Mouse (Mus musculus): ENCODE results near the gene Defa33. TPM values are rescaled to one million over a fixed set of nuclear protein-coding genes. Genes with fewer than 3 reads are reported as not detected.
"Not testable (repeated sequence)": the region's sequence is repeated elsewhere in the genome, so short reads cannot be mapped to it uniquely, and the experiment has no call there.

Defa33 gene
- not detected in 2 replicates for polyA plus RNA-seq (2014; fragmentation: Nextera tagmentation; extraction: Ambion mirVana)

GRCm38 (mm10) chr8:21391511-21391910 lies at the start of gene Defa33:
Defa33 (plus strand) TSS chr8:21391811.
- not testable (repeated sequence) for H3K9ac ChIP-seq (ENCODE audit: low read length); H3K27ac ChIP-seq (ENCODE audit: low read depth, low read length); ATAC-seq (replicated peaks; ENCODE audit: low FRiP score); DNase-seq (ENCODE audit: low spot score); H3K36me3 ChIP-seq (ENCODE audit: control insufficient read depth, insufficient read depth, low read length); H3K4me2 ChIP-seq (ENCODE audit: low read depth, low read length, severe bottlenecking); H3K27me3 ChIP-seq (ENCODE audit: control insufficient read depth, insufficient read depth, low read length); H3K9me3 ChIP-seq (ENCODE audit: control insufficient read depth, low read length); H3K4me1 ChIP-seq (replicated peaks; ENCODE audit: control insufficient read depth, insufficient read depth, low read length); H3K4me3 ChIP-seq (ENCODE audit: low read depth, low read length)
- WGBS = no CpG with 5 or more reads among the region's 2 CpGs

GRCm38 (mm10) chr8:21378215-21378614 lies 13.4 kb upstream of the Defa33 start, which contains the start of gene Defa2:
Defa2 (plus strand) TSS chr8:21378515.
- H3K36me3 ChIP-seq (ENCODE audit: control insufficient read depth, insufficient read depth, low read length); H3K27me3 ChIP-seq (ENCODE audit: control insufficient read depth, insufficient read depth, low read length); H3K9me3 ChIP-seq (ENCODE audit: control insufficient read depth, low read length); H3K4me2 ChIP-seq (ENCODE audit: low read depth, low read length, severe bottlenecking); H3K4me1 ChIP-seq (replicated peaks; ENCODE audit: control insufficient read depth, insufficient read depth, low read length); H3K9ac ChIP-seq (ENCODE audit: low read length); H3K4me3 ChIP-seq (ENCODE audit: low read depth, low read length); ATAC-seq (replicated peaks; ENCODE audit: low FRiP score); H3K27ac ChIP-seq (ENCODE audit: low read depth, low read length); DNase-seq (ENCODE audit: low spot score): not testable (repeated sequence)
- no CpG with 5 or more reads among the region's 2 CpGs for WGBS

GRCm38 (mm10) chr8:21427111-21427510 lies 35.5 kb downstream of the Defa33 start, which contains the start of gene Defa36:
Defa36 (plus strand) TSS chr8:21427411.
- H3K9me3 ChIP-seq (ENCODE audit: control insufficient read depth, low read length); H3K9ac ChIP-seq (ENCODE audit: low read length); H3K36me3 ChIP-seq (ENCODE audit: control insufficient read depth, insufficient read depth, low read length); ATAC-seq (replicated peaks; ENCODE audit: low FRiP score); DNase-seq (ENCODE audit: low spot score); H3K4me3 ChIP-seq (ENCODE audit: low read depth, low read length); H3K27ac ChIP-seq (ENCODE audit: low read depth, low read length); H3K4me2 ChIP-seq (ENCODE audit: low read depth, low read length, severe bottlenecking); H3K27me3 ChIP-seq (ENCODE audit: control insufficient read depth, insufficient read depth, low read length); H3K4me1 ChIP-seq (replicated peaks; ENCODE audit: control insufficient read depth, insufficient read depth, low read length): not testable (repeated sequence)
- WGBS = no CpG with 5 or more reads among the region's 1 CpGs

Other genes with a start within 250 kb of the Defa33 start
- not detected in 2 replicates for gene Defa22, start 229.5 kb upstream of the Defa33 start, polyA plus RNA-seq (2014; fragmentation: Nextera tagmentation; extraction: Ambion mirVana)
- gene Defa31, start 200.2 kb upstream of the Defa33 start, polyA plus RNA-seq (2014; fragmentation: Nextera tagmentation; extraction: Ambion mirVana) = not detected in 2 replicates
- not detected in 2 replicates for gene Gm15293, start 190.2 kb upstream of the Defa33 start, polyA plus RNA-seq (2014; fragmentation: Nextera tagmentation; extraction: Ambion mirVana)
- not detected in 2 replicates for gene Gm15292, start 142.1 kb upstream of the Defa33 start, polyA plus RNA-seq (2014; fragmentation: Nextera tagmentation; extraction: Ambion mirVana)
- gene Defa27, start 76.3 kb upstream of the Defa33 start, polyA plus RNA-seq (2014; fragmentation: Nextera tagmentation; extraction: Ambion mirVana) = not detected in 2 replicates
- not detected in 2 replicates for gene Defa29, start 64.8 kb upstream of the Defa33 start, polyA plus RNA-seq (2014; fragmentation: Nextera tagmentation; extraction: Ambion mirVana)
- gene Defa2, start 13.3 kb upstream of the Defa33 start, polyA plus RNA-seq (2014; fragmentation: Nextera tagmentation; extraction: Ambion mirVana) = not detected in 2 replicates
- not detected in 2 replicates for gene Defa36, start 35.6 kb downstream of the Defa33 start, polyA plus RNA-seq (2014; fragmentation: Nextera tagmentation; extraction: Ambion mirVana)
- gene Gm7849, start 64.7 kb downstream of the Defa33 start, polyA plus RNA-seq (2014; fragmentation: Nextera tagmentation; extraction: Ambion mirVana) = not detected in 2 replicates
- gene Defa20, start 117.4 kb downstream of the Defa33 start, polyA plus RNA-seq (2014; fragmentation: Nextera tagmentation; extraction: Ambion mirVana) = not detected in 2 replicates
- not detected in 2 replicates for gene Defa32, start 137.2 kb downstream of the Defa33 start, polyA plus RNA-seq (2014; fragmentation: Nextera tagmentation; extraction: Ambion mirVana)
- not detected in 2 replicates for gene Defa37, start 173.6 kb downstream of the Defa33 start, polyA plus RNA-seq (2014; fragmentation: Nextera tagmentation; extraction: Ambion mirVana)
- not detected in 2 replicates for gene Defa28, start 191.2 kb downstream of the Defa33 start, polyA plus RNA-seq (2014; fragmentation: Nextera tagmentation; extraction: Ambion mirVana)
- gene Gm7861, start 202.7 kb downstream of the Defa33 start, polyA plus RNA-seq (2014; fragmentation: Nextera tagmentation; extraction: Ambion mirVana) = not detected in 2 replicates
- gene Defa26, start 226.4 kb downstream of the Defa33 start, polyA plus RNA-seq (2014; fragmentation: Nextera tagmentation; extraction: Ambion mirVana) = not detected in 2 replicates